Mouse (Mus musculus) macrophage (primary cell): ENCODE measurements around the gene Olfr1351. TPM values are rescaled to one million over a fixed set of nuclear protein-coding genes. Genes with fewer than 3 reads are reported as not detected.
"Not testable (repeated sequence)": the region's sequence is repeated elsewhere in the genome, so short reads cannot be mapped to it uniquely, and the experiment has no call there.

Experiments
- H3K27ac ChIP-seq: fragments of 350-480 bp; formaldehyde crosslinking; 2 replicates; pipeline ENCODE4 v1.9.0; 2021
- H3K36me3 ChIP-seq: fragments of 350-480 bp; formaldehyde crosslinking; 2 replicates; pipeline ENCODE4 v1.9.0; 2021; ENCODE audit errors: inconsistent target
- H3K4me3 ChIP-seq: fragments of 350-480 bp; formaldehyde crosslinking; 2 replicates; pipeline ENCODE4 v1.9.0; 2021; ENCODE audit errors: inconsistent target
- H3K79me2 ChIP-seq: fragments of 350-480 bp; formaldehyde crosslinking; 2 replicates; pipeline ENCODE4 v1.9.0; 2021; ENCODE audit errors: inconsistent target
- WGBS: methylation state at CpG from one replicate; pipeline ENCODE4 v1.1.7; 2026; ENCODE audit warnings: inconsistent platforms; ENCODE audit not compliant: missing documents; 5-methylcytosine and 5-hydroxymethylcytosine counted together
- polyA plus RNA-seq: library from polyadenylated mRNA; stranded (reverse); fragments of 250-400 nt; gene quantifications from 3 replicates; pipeline ENCODE4 v1.2.4, GENCODE M21; 2018; ENCODE audit warnings: inconsistent platforms
- total RNA-seq, 78 experiments: library from RNA; depleted of rRNA; stranded (reverse); fragments of 250-400 nt; gene quantifications; 1 replicate in 9 of 78; 2 replicates in 24 of 78; 3 replicates in 43 of 78; 4 replicates in 2 of 78; pipeline ENCODE4 v1.2.4; 2018; ENCODE audit warnings: inconsistent platforms in 56 of 78

Olfr1351 gene
- total RNA-seq (2018; cell fraction: chromatin; rRNA removed) = not detected
- not detected for total RNA-seq (2018; cell fraction: cytosol; rRNA removed)
- total RNA-seq (2018; cell fraction: nucleus; rRNA removed) = not detected
- not detected in 3 replicates for polyA plus RNA-seq

GRCm38 (mm10) chr10:79012172-79012571 is at the start of gene Olfr1351:
Gene Olfr1351, plus strand, starts transcription at chr10:79012472.
- no peak within 1 kb of the TSS for H3K4me3 ChIP-seq
- 83% methylated on average over 1 of the region's 1 CpGs for WGBS
- no peaks in the 10 kb centered on the region for H3K79me2 ChIP-seq
- H3K36me3 ChIP-seq = no peaks in the 10 kb centered on the region
- H3K27ac ChIP-seq = no peak within 1 kb of the TSS

GRCm38 (mm10) chr10:78963009-78963408 is 49.3 kb upstream of the Olfr1351 start, which contains the start of gene Olfr1353:
Gene Olfr1353, plus strand, starts transcription at chr10:78963309.
- H3K36me3 ChIP-seq, H3K79me2 ChIP-seq, H3K27ac ChIP-seq, H3K4me3 ChIP-seq: not testable (repeated sequence)

- Histone ChIP-seq H3K27ac (no peak within 1 kb of the TSS), H3K79me2 (no peaks in the 10 kb centered on the region), H3K36me3 (no peaks in the 10 kb centered on the region), H3K4me3 (no peak within 1 kb of the TSS)
These were observed 31.5 kb upstream of the Olfr1351 start, which contains the start of gene Olfr1352 for GRCm38 (mm10) chr10:78980750-78981149. Gene Olfr1352, plus strand, starts transcription at chr10:78981050.

- Histone ChIP-seq H3K27ac (no peak within 1 kb of the TSS), H3K4me3 (no peak within 1 kb of the TSS), H3K36me3 (no peaks in the 10 kb centered on the region), H3K79me2 (no peaks in the 10 kb centered on the region)
These were observed 16.2 kb downstream of the Olfr1351 start, which contains the start of gene Olfr57 for GRCm38 (mm10) chr10:79028441-79028840. Gene Olfr57, plus strand, starts transcription at chr10:79028741.

GRCm38 (mm10) chr10:79042457-79042856 is 30.2 kb downstream of the Olfr1351 start:
- whole genome bisulfite sequencing = 86% methylated on average over 2 of the region's 2 CpGs
- not testable (repeated sequence) for H3K36me3 ChIP-seq, H3K4me3 ChIP-seq, H3K27ac ChIP-seq, H3K79me2 ChIP-seq

GRCm38 (mm10) chr10:79057370-79057769 is 45.1 kb downstream of the Olfr1351 start:
- WGBS = 82% methylated on average over 3 of the region's 3 CpGs
- H3K79me2 ChIP-seq, H3K4me3 ChIP-seq, H3K36me3 ChIP-seq, H3K27ac ChIP-seq: not testable (repeated sequence)

Other genes with a start within 250 kb of the Olfr1351 start
- gene Slc1a6, start 232.0 kb upstream of the Olfr1351 start, polyA plus RNA-seq = not detected in 3 replicates
- not detected in 3 replicates for gene Olfr1356, start 160.3 kb upstream of the Olfr1351 start, polyA plus RNA-seq
- not detected in 3 replicates for gene Olfr1355, start 136.9 kb upstream of the Olfr1351 start, polyA plus RNA-seq
- gene Olfr1354, start 99.3 kb upstream of the Olfr1351 start, polyA plus RNA-seq = not detected in 3 replicates
- not detected in 3 replicates for gene Olfr8, start 61.8 kb upstream of the Olfr1351 start, polyA plus RNA-seq
- not detected in 3 replicates for gene Olfr1353, start 49.2 kb upstream of the Olfr1351 start, polyA plus RNA-seq
- gene Olfr1352, start 31.4 kb upstream of the Olfr1351 start, polyA plus RNA-seq = not detected in 3 replicates
- not detected in 3 replicates for gene Olfr57, start 16.3 kb downstream of the Olfr1351 start, polyA plus RNA-seq
- 4.2 to 6.6 TPM (median 4.8 TPM) in 3 replicates for gene 2610008E11Rik, start 85.1 kb downstream of the Olfr1351 start, polyA plus RNA-seq
- not detected in 3 replicates for gene Vmn2r80, start 136.3 kb downstream of the Olfr1351 start, polyA plus RNA-seq
- gene Vmn2r81, start 235.2 kb downstream of the Olfr1351 start, polyA plus RNA-seq = not detected in 3 replicates